Mouse (Mus musculus) hindbrain, embryonic 13.5 days (tissue): Measurements from ENCODE around the gene Bmp2k. TPM values are rescaled to one million over a fixed set of nuclear protein-coding genes. Genes with fewer than 3 reads are reported as not detected.
"Not testable (repeated sequence)": the region's sequence is repeated elsewhere in the genome, so short reads cannot be mapped to it uniquely, and the experiment has no call there.

Experiments used
- ATAC-seq: fragments of 200-750 bp; cut with Nextera tagmentation; 2 replicates; pipeline ENCODE4 v1.8.0; 2017; ENCODE audit warnings: moderate TSS enrichment; ENCODE audit not compliant: low FRiP score
- H3K27ac ChIP-seq: fragments of 300-500 bp; sonication (generic); 2 replicates; pipeline ENCODE4 v1.5.1; 2015; ENCODE audit warnings: inconsistent platforms, mild to moderate bottlenecking, moderate library complexity
- H3K27me3 ChIP-seq: fragments of 300-500 bp; sonication (generic); 2 replicates; pipeline ENCODE4 v1.6.1; 2015; ENCODE audit warnings: mild to moderate bottlenecking, inconsistent platforms
- H3K36me3 ChIP-seq: fragments of 300-500 bp; sonication (generic); 2 replicates; pipeline ENCODE4 v1.6.1; 2015; ENCODE audit warnings: mild to moderate bottlenecking, inconsistent platforms
- H3K4me1 ChIP-seq: fragments of 300-500 bp; sonication (generic); replicated peaks from 2 replicates; pipeline ENCODE4 v1.6.1; 2015; ENCODE audit warnings: inconsistent platforms
- H3K4me2 ChIP-seq: fragments of 300-500 bp; sonication (generic); 2 replicates; pipeline ENCODE4 v1.6.1; 2015; ENCODE audit warnings: inconsistent platforms, mild to moderate bottlenecking, moderate library complexity
- H3K4me3 ChIP-seq: fragments of 300-500 bp; sonication (generic); 2 replicates; pipeline ENCODE4 v1.5.1; 2015; ENCODE audit warnings: mild to moderate bottlenecking, inconsistent platforms
- H3K9ac ChIP-seq: fragments of 300-500 bp; sonication (generic); 2 replicates; pipeline ENCODE4 v1.6.1; 2015; ENCODE audit warnings: mild to moderate bottlenecking, inconsistent platforms
- H3K9me3 ChIP-seq: fragments of 300-500 bp; sonication (generic); 2 replicates; pipeline ENCODE4 v1.6.1; 2016; ENCODE audit warnings: inconsistent platforms
- WGBS: fragments of 180-500 bp; shearing (Covaris S2); methylation state at CpG from one replicate; pipeline ENCODE4 v1.1.7; 2015; 5-methylcytosine and 5-hydroxymethylcytosine counted together
- polyA plus RNA-seq: library from polyadenylated mRNA; unstranded; fragments of >200 nt; fragmentation: Nextera tagmentation; extraction: Ambion mirVana; gene quantifications from 2 replicates; pipeline ENCODE4 v1.2.1, GENCODE M21; 2015

Gene Bmp2k
- polyA plus RNA-seq, 1 experiment from 2014 or later = 10.5 TPM

DNA sequence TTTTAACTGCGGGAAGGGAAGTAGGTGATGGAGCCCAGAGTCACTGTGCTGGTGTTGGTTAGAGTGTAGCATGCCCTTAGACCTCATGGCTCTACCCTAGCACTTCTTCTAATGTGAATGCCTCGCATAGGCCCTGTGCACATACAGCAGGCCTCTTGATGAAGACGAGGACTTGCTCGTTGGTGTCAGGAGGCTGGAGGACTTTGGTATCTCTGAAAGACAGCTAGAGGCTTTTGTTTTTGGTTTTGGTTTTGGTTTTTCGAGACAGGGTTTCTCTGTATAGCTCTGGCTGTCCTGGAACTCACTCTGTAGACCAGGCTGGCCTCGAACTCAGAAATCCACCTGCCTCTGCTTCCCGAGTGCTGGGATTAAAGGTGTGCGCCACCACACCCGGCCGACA is 11.7 kb downstream of the Bmp2k start:
- ATAC-seq, H3K9ac ChIP-seq, H3K4me1 ChIP-seq, H3K27ac ChIP-seq, H3K9me3 ChIP-seq, H3K27me3 ChIP-seq, H3K4me3 ChIP-seq, H3K36me3 ChIP-seq, H3K4me2 ChIP-seq: not testable (repeated sequence)
- 93% methylated on average over 10 of the region's 10 CpGs for WGBS

- no peak overlapping the region for H3K4me2 ChIP-seq
- no peak overlapping the region for H3K4me3 ChIP-seq
- no peak overlapping the region for H3K9ac ChIP-seq
- no peaks in the 10 kb centered on the region for H3K27me3 ChIP-seq
- ATAC-seq = no peak
- H3K36me3 ChIP-seq = no peaks in the 10 kb centered on the region
- H3K4me1 ChIP-seq = 0 out of 2 replicates have a peak, but pooled peaks cover under 1% of the 10 kb centered on the region
- 93% methylated on average over 11 of the region's 11 CpGs for WGBS
- H3K9me3 ChIP-seq = no peaks in the 10 kb centered on the region
- H3K27ac ChIP-seq = no peak overlapping the region
These were observed 12.3 kb downstream of the Bmp2k start for GRCm38 (mm10) chr5:97009601-97010335.

GRCm38 (mm10) chr5:97015781-97016508 is 18.5 kb downstream of the Bmp2k start:
- Histone ChIP-seq H3K4me1 (peaks cover 17% of the 10 kb centered on the region), H3K9me3 (no peaks in the 10 kb centered on the region), H3K4me3 (no peak overlapping the region), H3K27me3 (no peaks in the 10 kb centered on the region), H3K9ac (no peak overlapping the region), H3K36me3 (no peaks in the 10 kb centered on the region), H3K27ac (no peak overlapping the region), H3K4me2 (no peak overlapping the region)
- no peak for ATAC-seq
- WGBS = 74% methylated on average over 11 of the region's 11 CpGs

DNA sequence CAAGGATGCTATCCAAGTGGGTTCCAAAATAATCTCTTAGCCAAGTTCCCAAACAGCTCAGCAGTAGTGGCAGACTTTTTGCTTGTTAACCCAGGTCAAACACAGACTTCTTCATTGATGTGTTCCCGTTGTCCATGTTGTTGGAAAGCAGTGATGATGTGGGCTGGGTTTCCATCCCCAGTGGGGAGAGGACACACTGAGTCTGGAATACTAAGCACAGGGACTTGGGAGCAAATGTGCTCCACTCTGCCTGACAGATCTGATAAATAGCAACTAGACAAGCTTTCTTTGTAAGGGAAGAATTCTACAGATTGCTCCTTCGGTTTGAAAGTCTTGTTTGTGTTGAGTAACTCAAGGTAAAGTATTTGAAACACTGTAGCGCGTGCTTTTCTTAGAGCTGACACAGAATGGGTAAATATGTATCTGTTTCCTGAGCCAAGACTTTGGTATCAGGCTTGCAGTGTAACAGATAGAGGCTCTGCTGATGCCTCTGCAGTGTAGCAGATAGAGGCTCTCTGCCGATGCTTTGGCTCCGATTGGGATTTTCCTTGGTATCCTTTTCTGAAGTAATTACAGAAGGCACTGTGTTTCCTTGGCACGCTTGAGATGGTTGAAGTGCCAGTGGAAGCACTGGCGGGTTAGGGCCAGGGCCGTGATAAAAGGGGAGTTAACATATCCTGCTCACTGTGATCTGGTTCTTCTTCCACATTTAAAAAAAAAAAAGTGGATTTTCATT is 19.5 kb downstream of the Bmp2k start:
- 85% methylated on average over 9 of the region's 9 CpGs for WGBS
- ATAC-seq = 0 out of 2 replicates have a peak, but pooled peaks have one; percentile 38
- Histone ChIP-seq H3K9me3 (no peaks in the 10 kb centered on the region), H3K4me3 (no peak overlapping the region), H3K27me3 (no peaks in the 10 kb centered on the region), H3K4me2 (no peak overlapping the region), H3K27ac (peak overlapping the region; percentile 50; the same call in 1 of the 2 replicates), H3K4me1 (peaks cover 17% of the 10 kb centered on the region), H3K36me3 (no peaks in the 10 kb centered on the region), H3K9ac (no peak overlapping the region)

DNA sequence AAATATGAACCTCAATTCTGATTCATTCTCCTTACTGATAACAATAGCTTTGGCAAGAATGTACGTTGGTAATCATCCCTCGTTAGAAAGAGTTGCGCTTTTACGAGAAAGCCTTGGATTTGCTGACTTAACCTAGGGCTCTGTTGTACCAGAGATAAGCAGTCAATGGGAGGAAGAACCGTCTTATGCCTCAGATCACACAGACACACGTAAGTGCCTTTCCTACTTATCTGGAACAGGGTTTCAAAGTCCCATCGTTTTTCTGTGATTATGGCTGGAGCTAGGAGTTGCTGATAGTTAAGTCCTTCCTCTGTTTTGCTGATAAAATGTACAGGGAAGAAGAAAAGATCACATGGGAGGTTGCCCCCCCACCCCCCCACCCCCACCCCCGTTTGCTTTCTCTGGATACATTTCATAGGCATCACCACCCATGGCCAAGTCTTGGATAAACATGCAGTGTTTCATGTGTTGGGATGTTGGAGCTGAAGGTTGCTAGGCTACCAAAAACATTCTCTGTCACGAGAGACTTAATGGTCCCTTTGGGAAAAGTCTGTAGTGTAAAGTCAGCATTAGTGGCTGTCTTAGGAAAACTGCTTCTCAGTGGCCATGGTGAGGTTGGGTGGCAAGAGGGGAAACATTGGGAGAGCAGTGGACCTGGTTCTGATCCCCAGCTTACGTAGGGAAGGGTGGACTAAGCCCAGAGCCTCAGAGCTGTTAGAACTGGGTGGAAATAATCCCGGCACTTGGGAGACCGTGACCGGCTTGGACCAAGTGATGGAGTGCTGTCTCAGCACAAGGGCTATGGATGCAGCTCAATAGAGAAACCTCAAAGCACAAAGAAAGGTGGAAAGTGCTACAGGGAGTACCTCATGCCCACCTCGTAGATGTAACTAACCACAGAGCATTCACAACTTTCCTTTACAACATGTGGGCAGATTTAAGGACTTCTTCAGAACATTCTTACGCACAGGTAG is 25.1 kb downstream of the Bmp2k start:
- no peaks in the 10 kb centered on the region for H3K36me3 ChIP-seq
- H3K9ac ChIP-seq = no peak overlapping the region
- H3K4me1 ChIP-seq = peaks cover 9% of the 10 kb centered on the region
- peak; percentile 52; the same call in 1 of the 2 replicates for ATAC-seq
- H3K27ac ChIP-seq = no peak overlapping the region
- no peaks in the 10 kb centered on the region for H3K9me3 ChIP-seq
- WGBS = 72% methylated on average over 15 of the region's 15 CpGs
- no peak overlapping the region for H3K4me3 ChIP-seq
- H3K4me2 ChIP-seq = no peak overlapping the region
- H3K27me3 ChIP-seq = no peaks in the 10 kb centered on the region

GRCm38 (mm10) chr5:97024834-97025233 is 27.3 kb downstream of the Bmp2k start:
- no peaks in the 10 kb centered on the region for H3K9me3 ChIP-seq
- no peak for ATAC-seq
- no peaks in the 10 kb centered on the region for H3K27me3 ChIP-seq
- 95% methylated on average over 5 of the region's 5 CpGs for WGBS
- no peak overlapping the region for H3K4me3 ChIP-seq
- H3K4me1 ChIP-seq = peaks cover 9% of the 10 kb centered on the region
- H3K4me2 ChIP-seq = no peak overlapping the region
- H3K9ac ChIP-seq = no peak overlapping the region
- peaks cover 9% of the 10 kb centered on the region; the same call in 1 of the 2 replicates for H3K36me3 ChIP-seq
- no peak overlapping the region for H3K27ac ChIP-seq

GRCm38 (mm10) chr5:97025650-97026049 is 28.2 kb downstream of the Bmp2k start:
- no peak overlapping the region for H3K27ac ChIP-seq
- H3K27me3 ChIP-seq = no peaks in the 10 kb centered on the region
- no peak overlapping the region for H3K4me2 ChIP-seq
- no peak overlapping the region for H3K4me3 ChIP-seq
- H3K9ac ChIP-seq = no peak overlapping the region
- H3K4me1 ChIP-seq = peaks cover 9% of the 10 kb centered on the region
- ATAC-seq = no peak
- peaks cover 9% of the 10 kb centered on the region; the same call in 1 of the 2 replicates for H3K36me3 ChIP-seq
- H3K9me3 ChIP-seq = no peaks in the 10 kb centered on the region
- 92% methylated on average over 6 of the region's 6 CpGs for WGBS

GRCm38 (mm10) chr5:97028004-97028403 is 30.5 kb downstream of the Bmp2k start:
- H3K27me3 ChIP-seq = no peaks in the 10 kb centered on the region
- H3K4me3 ChIP-seq = no peak overlapping the region
- no peak overlapping the region for H3K4me2 ChIP-seq
- no peak overlapping the region for H3K27ac ChIP-seq
- no peaks in the 10 kb centered on the region; the same call in 1 of the 2 replicates for H3K4me1 ChIP-seq
- H3K9ac ChIP-seq = no peak overlapping the region
- H3K9me3 ChIP-seq = no peaks in the 10 kb centered on the region
- 93% methylated on average over 8 of the region's 8 CpGs for WGBS
- peaks cover 9% of the 10 kb centered on the region; the same call in 1 of the 2 replicates for H3K36me3 ChIP-seq
- ATAC-seq = no peak

- H3K9ac ChIP-seq, H3K27ac ChIP-seq, H3K36me3 ChIP-seq, H3K9me3 ChIP-seq, H3K4me1 ChIP-seq, H3K4me2 ChIP-seq, H3K27me3 ChIP-seq, ATAC-seq, H3K4me3 ChIP-seq: not testable (repeated sequence)
- WGBS = 86% methylated on average over 1 of the region's 1 CpGs
These were observed 31.4 kb downstream of the Bmp2k start for GRCm38 (mm10) chr5:97028840-97029239.

DNA sequence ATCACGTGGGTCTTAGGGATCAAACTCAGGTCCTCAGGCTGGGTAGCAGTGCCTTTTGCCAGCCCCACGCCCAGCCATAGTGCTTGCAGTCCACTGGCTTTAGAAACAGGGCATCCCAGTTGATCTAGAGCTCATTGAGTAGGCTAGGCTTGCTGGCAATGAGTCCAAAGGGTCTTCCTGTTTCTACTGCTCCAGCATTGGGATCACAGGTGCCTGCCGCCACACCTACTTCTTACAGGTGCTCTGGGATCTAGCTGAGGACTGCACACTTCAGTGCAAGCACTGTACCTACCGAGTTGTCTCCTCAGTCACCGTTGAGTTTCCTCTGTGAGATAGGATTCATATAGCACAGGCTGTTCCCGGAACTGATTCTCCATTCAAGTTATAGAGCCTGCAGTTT is 34.3 kb downstream of the Bmp2k start:
- H3K4me1 ChIP-seq = no peaks in the 10 kb centered on the region
- peaks cover 9% of the 10 kb centered on the region; the same call in 1 of the 2 replicates for H3K36me3 ChIP-seq
- no peak overlapping the region for H3K9ac ChIP-seq
- no peaks in the 10 kb centered on the region for H3K27me3 ChIP-seq
- H3K27ac ChIP-seq = no peak overlapping the region
- H3K4me2 ChIP-seq = no peak overlapping the region
- H3K4me3 ChIP-seq = no peak overlapping the region
- ATAC-seq = no peak
- WGBS = 91% methylated on average over 6 of the region's 6 CpGs
- no peaks in the 10 kb centered on the region for H3K9me3 ChIP-seq

DNA sequence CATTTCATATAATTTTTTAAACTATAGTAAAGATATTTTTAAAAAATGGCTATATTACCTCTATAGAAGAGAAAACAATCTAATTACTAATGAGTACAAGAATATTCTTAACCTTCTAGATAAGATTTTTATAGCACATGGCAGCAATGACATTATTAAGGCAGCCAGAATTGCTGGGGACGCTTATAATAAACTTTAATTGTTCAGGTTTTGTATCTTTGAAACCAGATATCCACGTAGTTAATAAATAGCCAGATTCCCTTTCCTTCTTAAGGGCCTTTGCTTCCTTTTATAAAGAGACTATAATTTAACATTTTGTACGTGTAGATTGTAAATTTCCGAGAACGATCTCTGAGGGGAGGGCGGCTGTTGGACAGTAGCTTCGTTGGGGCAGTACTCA is 47.8 kb downstream of the Bmp2k start:
- WGBS = 94% methylated on average over 7 of the region's 7 CpGs

More for the DNA sequence above, 47.8 kb downstream of the Bmp2k start:
- Histone ChIP-seq H3K4me2 (no peak overlapping the region), H3K27ac (no peak overlapping the region), H3K4me3 (no peak overlapping the region), H3K9me3 (no peaks in the 10 kb centered on the region), H3K9ac (no peak overlapping the region), H3K27me3 (no peaks in the 10 kb centered on the region), H3K4me1 (no peaks in the 10 kb centered on the region), H3K36me3 (peaks cover 8% of the 10 kb centered on the region)
- ATAC-seq = no peak
